Mouse (Mus musculus): ENCODE measurements at regions not wholly inside any gene's neighbourhood (a gene's known extent, or its start where the extent isn't known, plus 50 kb on each side); places are given as distances from the start of the nearest gene placed in this dataset.

- DNase-seq: no peak
Measured at GRCm38 (mm10) chr8:89316566-89317175, 272.7 kb upstream of the Sall1 start.

DNA sequence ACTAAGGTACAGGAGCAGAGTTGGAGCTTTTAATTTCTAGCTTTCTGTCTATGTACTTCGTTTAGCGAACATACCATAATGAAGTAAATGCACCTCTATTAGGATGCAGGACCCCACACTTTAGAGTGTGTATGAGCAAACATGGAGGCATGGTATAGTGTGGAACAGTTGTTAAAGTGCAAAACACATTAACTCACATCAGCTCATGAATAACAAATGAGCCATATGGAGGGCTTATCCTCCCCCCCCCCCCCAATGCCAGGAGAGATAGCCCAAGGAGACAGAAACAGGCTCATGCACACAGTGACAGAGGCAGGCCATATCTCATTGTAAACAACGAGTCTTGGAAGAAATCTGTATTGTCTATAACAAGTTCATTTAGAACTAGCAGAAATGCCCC is 270.9 kb upstream of the Sall1 start:
- no peak for DNase-seq

GRCm38 (mm10) chr8:89310696-89311214 is 266.8 kb upstream of the Sall1 start:
- no peak for DNase-seq

DNA sequence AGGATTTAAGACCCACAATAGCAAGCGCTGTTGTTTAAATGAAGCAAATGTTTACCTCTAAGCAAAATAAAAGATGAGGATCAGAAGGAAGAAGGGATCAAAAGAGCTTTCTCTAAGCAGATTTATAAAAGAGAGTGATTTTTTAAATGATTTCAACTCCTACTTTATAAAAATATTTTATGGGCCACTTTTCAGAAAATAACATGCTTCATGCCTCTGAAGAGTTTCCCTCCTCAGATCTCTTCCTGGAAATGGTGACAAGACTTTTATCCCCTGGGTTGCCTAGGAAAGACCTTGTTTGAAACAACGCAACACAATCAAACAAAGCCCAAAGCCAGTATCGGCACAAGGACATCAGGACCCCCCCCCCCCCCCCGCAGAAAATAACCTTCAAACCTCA is 265.6 kb upstream of the Sall1 start:
- DNase-seq: no peak

DNA sequence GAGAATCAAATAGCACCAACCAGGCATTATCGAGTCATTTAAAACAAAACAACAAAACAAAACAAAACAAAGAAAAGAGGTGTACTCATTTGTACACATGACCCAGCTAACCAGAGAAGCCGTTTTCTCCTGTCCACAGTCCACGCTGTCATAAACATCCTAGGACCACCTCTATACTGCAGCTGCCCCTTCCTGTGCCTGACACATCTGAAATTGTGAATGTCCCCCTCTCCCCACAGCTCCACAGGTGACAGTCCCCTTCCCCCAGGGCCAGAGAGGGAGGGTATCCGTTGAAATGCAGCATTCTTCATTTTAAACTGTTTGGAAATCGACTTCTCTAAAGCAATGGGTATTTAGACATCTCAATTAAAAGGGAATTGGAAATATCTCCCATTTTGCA is 265.0 kb upstream of the Sall1 start:
- no peak for DNase-seq

GRCm38 (mm10) chr8:89308532-89308931 is 264.6 kb upstream of the Sall1 start:
- DNase-seq: no peak

DNA sequence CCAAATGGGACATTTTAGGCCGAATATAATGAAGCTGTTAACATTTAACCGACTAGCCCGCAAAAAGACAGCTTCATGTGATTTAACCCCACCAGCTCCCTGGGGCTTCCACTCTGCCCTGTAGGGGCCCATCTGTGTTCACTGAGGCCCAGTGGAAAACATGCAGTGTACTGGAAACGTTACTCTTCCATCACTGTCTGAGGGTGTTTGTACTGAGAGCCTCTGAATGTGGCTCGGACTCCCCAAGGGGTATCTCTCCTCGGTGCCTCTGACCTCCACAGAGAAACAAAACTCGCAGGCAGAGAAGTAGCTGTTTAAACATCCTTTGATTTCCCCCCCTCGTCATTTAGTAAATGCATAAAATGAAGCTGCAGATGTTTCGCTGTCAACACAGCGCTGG is 263.6 kb upstream of the Sall1 start:
- no peak for DNase-seq

- DNase-seq: no peak
Measured at GRCm38 (mm10) chr8:89307085-89307484, 263.1 kb upstream of the Sall1 start.

GRCm38 (mm10) chr8:89304116-89304515 is 260.2 kb upstream of the Sall1 start:
- no peak for DNase-seq

GRCm38 (mm10) chr8:89303326-89303725 is 259.4 kb upstream of the Sall1 start:
- no peak for DNase-seq

DNA sequence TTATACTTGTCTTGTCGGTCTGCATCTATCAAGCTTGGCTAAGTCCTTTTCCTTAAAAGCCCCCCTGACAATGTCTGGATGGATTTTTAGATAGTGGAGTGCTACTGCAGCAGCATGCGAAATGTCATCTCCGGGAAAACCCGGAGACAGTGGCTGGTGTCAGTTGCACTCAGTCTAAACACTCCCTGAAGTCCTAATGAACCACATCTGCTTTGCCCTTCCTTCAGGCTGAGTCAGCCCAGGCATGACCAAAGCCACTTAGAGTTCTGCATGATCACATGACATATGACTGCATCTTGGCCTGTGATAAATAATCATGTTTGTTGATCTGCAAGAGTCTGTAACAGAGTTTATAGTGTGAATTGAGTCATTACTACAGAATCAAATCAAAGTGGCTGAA is 255.7 kb upstream of the Sall1 start:
- DNase-seq: no peak

DNA sequence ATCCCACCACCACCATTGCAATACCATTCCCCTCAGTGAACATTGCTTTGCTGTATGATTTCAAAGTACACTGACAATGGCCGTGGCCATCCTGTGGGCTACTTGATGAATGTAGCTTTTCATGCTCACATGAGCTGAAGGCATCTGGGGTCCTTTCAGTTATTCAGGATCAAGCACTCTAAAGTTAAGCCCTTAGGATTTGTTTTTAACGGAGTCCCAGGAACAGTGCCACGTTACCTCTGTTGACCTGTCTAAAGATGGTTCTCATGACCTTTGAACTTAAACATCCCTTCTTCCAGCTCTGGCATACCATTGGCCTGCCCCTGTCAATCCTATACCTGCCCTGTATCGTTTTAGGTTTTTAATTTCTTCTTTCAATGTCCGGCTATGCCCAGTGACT is 251.7 kb upstream of the Sall1 start:
- DNase-seq: no peak

DNA sequence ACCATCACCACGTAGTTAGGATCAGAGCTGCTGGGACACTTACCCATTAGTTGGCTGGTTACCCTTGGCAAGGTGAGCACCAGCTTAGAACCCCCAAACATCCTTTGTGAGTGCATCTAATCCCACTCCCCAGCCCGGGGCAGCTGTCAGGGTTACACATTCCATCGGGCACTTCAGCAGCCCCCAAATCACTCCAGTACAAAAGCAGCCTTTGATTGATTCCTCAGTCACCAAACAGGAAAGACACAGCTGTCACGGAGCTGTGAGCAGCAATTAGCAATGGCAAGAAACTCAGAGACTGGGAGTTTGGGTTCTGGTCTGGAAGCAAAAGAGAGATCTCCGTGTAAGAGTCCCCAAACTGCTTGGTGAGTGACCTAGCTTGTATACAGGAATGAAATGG is 245.1 kb upstream of the Sall1 start:
- no peak for DNase-seq

GRCm38 (mm10) chr8:89284871-89285564 is 241.1 kb upstream of the Sall1 start:
- DNase-seq: no peak

DNA sequence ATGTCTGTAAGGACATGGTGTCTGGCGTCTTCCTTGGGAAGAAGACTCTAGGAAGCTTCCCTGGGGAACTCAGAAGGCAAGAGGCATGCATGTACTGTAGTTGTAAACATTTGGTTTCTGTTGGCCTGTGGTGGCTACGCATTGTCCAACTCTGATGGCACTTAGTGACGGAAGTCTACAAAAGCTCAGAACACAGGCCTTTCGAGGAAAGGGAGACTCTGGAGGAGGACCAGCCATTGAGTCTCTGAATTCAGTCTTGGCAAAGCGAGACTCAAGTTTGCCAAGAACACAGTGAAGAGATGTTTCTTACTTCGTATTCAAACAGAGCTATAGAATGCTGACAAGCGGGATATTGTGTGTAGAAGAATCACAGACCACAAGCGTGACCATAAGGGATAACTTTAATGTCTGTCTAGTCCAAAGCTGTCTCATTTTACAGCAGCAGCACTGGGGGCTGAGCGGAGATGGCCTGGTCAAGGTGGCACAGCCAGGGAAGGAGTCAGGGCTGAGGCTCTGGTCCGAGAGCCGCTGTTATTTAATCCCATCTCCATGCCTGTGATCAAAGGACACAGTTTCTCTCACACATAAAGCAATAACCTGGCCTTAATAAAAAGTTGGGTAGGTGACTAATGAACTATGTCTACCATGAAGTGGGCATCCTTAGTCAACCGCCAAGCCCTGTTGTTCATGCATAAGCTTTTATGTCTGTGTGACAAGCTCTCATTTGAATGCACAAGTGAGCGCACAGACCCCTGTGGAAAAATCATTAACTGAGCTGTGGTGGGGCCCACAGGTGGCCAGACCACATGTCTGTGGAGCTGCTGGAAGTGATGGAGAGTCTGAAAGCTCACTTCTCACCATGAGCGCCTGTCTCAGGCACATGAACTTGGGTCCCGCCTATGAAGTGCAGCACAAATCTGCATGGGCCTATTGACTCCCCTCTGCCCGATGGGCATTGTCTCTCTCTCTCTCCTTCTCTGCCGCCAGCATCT is 239.4 kb upstream of the Sall1 start:
- DNase-seq: no peak

DNA sequence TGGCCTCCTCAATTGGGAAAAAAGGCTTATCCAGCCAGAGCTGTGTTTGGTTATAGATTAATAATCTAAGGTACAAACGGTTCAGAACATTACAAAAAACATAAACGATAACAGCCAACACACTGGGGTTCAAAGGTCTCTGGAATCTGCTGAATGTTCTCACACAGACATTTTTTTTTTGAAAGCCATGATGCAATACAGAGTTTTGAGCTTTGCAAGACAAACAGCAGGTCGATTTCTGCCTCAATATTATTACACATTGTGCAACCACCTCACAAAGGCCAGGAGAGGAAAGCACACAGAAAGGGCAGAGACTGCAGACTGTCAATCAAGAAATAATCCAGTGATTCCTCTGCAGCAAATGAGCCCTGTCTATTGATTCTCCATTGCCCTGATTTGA is 235.9 kb upstream of the Sall1 start:
- no peak for DNase-seq

DNA sequence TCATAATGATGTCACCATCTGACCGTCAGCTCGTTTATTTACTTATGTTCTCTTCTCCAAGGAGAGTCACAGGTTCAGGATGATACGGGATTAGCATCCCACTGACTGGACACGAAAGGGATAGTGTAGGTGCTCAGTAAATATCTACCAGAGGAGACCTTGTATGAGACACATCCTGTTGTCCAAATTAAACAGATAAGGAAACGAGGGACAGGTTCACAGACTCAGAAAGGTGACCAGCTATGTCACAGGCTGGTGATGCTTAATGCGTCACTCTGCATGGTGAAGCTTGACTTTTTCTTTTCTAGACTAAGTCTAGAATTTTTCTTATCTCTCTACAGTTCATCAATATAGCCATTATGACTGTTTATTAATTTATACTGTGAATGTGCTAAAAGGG is 235.2 kb upstream of the Sall1 start:
- no peak for DNase-seq

GRCm38 (mm10) chr8:89273276-89273675 is 229.3 kb upstream of the Sall1 start:
- DNase-seq: no peak

DNA sequence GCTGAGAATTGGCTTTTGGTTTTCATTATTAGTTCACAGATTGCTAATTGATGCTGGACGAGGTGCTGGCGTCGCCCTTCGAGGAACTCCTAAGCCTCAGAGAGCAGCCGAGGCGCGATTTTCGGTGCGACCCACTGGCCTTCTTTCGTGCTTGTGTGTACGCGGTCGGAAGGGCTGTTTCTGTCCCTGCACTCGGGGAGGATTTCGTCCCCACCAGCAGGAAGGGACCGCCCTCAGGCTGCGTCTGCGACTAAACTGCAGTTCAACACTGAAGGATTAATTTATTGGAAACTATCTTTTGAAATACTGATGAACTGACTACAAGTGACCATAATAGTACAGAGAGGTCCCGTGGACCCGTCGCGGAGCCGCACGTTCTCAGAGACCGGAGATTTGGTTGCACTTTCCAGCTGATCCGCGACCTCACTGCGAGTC is 228.4 kb upstream of the Sall1 start:
- no peak for DNase-seq

DNA sequence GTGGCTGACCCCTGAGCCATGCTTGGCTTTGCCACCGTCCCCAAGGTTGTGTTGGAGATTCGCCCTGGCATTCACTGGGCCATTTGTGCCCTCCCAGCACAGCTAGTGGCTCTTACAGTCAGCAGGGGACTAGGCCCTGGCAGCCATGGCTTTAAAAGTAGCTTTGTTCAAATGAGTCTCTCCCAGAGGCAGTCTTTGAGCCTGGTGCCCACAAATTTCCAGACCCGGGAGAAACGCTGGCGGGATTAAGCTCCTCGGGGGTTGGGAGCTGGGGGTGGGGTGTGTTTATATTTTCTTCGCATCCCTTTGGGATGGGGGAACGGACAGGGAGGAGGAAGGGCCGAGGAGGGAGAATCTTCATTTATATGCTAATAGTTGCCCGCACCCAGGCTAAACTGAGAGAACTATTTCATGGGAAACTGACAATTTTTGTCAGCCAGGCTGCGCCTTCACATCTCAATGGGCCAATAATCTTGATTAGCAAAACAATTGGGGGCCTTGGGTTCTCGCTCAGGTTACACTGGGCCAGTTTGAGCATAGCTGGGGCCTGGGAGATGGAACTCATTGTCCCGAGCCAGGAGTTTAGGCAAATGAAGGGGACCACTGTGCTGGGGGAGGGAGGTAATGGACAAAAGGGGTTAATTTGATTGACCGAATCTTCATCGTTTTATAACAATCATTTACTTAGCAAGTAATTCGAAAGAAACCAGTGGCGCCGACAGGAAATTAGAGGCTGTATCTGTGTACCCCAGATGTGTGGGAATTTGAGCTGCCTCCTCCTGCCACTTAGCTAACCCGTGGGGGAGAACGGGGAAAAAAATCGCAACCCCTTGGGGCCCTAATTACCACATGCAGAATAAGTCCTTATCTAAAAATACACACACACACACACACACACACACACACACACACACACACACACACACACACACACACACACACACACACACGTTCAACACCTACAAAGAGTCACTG is 227.7 kb upstream of the Sall1 start:
- DNase-seq: no peak

DNA sequence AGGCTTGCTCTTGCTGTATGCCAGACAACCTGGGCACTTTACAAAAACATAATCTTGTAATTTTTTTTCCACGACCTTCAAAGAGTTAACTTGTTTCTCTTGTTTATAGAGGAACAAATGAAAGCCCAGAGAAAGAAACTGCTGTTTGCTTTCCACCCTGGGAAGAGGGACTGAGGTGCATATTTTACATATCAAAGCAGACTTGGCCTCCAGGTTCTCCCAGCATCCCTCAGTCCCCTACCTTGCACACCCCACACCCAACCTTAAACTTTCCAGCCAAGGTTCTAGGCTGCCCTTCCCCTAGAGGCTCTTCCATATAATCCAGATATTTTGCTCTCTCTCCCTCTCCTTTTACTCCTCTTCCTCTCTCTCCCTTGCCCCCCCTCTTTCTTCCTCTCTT is 226.0 kb upstream of the Sall1 start:
- DNase-seq: no peak

GRCm38 (mm10) chr8:89261163-89261812 is 217.3 kb upstream of the Sall1 start:
- DNase-seq: no peak
